In the genomic region with DNA sequence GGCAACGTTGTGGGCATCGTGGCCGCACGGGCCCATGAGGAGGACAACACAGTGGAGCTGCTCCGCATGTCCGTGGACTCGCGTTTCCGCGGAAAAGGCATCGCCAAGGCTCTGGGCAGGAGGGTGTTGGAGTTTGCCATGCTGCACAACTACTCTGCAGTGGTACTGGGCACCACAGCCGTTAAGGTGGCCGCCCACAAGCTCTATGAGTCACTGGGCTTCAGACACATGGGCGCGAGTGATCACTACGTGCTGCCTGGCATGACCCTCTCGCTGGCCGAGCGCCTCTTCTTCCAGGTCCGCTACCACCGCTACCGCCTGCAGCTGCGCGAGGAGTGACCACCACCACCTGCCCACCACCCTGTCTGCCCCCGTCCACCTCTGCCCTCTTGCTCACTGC, we compare ENCODE assay signal across 18 mouse cellular contexts. TPM values are rescaled to one million over a fixed set of nuclear protein-coding genes. Genes with fewer than 3 reads are reported as not detected.
DNase-seq lines count a peak whose midpoint lies in the region; ATAC-seq lines count a peak whose summit lies in the region.
"Had no signal": no experiment of that assay in that cellular context is flagged by ENCODE, and none has a peak within 500 bp of the region (broad histone marks: within the 10 kb centered on the region; RNA-seq: fewer than 3 reads in every experiment).

No protein-coding gene starts in this region.

- no peaks in the 10 kb centered on the region; the same call in 1 of the 2 replicates for H3K36me3 ChIP-seq in heart, embryonic 10.5 days
- H3K36me3 ChIP-seq in megakaryocyte, embryonic 14.5 days (replicated peaks; ENCODE audit: low read length): no peaks in the 10 kb centered on the region
- H3K36me3 ChIP-seq: embryonic facial prominence, embryonic 12.5 days; G1E had no signal

- H3K4me3 ChIP-seq in heart, embryonic 10.5 days: no peak overlapping the region
- H3K4me3 ChIP-seq in megakaryocyte, embryonic 14.5 days (replicated peaks): peak overlapping the region; percentile 46
- H3K4me3 ChIP-seq: embryonic facial prominence, embryonic 12.5 days; forebrain, embryonic 15.5 days had no signal

- H3K27ac ChIP-seq in heart, embryonic 10.5 days: no peak overlapping the region
- H3K27ac ChIP-seq: embryonic facial prominence, embryonic 12.5 days; forebrain, embryonic 15.5 days; hindbrain, embryonic 14.5 days had no signal

- DNase-seq in heart, embryonic 10.5 days (ENCODE audit: low spot score): peak; percentile 76
- DNase-seq in heart, postnatal 25 days (ENCODE audit: low spot score): no peak
- peak; percentile 64 for DNase-seq in brain, adult 2 months (ENCODE audit: low read depth, low spot score)
- no peak for DNase-seq in embryo, embryonic 11 days
- DNase-seq: adrenal gland, adult 8-10 months; cerebellum, adult 11-12 months; cerebellum, adult 9-11 months; gastrocnemius, postnatal 14 days; heart, postnatal 10 days; kidney, adult 11 months had no signal

- intact Hi-C loops in heart, postnatal 25 days (cut with DNase I): no loop called here

- no peaks in the 10 kb centered on the region for H3K9me3 ChIP-seq in heart, embryonic 10.5 days
- H3K9me3 ChIP-seq in megakaryocyte, embryonic 14.5 days: peaks cover under 1% of the 10 kb centered on the region; the same call in 1 of the 2 replicates
- H3K9me3 ChIP-seq: embryonic facial prominence, embryonic 12.5 days; forebrain, embryonic 15.5 days had no signal

- peaks cover 23% of the 10 kb centered on the region for H3K4me1 ChIP-seq in heart, embryonic 10.5 days
- peaks cover 30% of the 10 kb centered on the region for H3K4me1 ChIP-seq in megakaryocyte, embryonic 14.5 days

- peaks cover 62% of the 10 kb centered on the region for H3K27me3 ChIP-seq in heart, embryonic 10.5 days (ENCODE audit: insufficient read depth, poor library complexity, severe bottlenecking)
- peaks cover 98% of the 10 kb centered on the region for H3K27me3 ChIP-seq in megakaryocyte, embryonic 14.5 days (replicated peaks)
- H3K27me3 ChIP-seq: forebrain, embryonic 15.5 days had no signal

- WGBS in heart, embryonic 10.5 days: 94% methylated on average over 25 of the region's 25 CpGs

- ATAC-seq in megakaryocyte, adult 5-6 weeks (ENCODE audit: poor library complexity, severe bottlenecking): no peak
- ATAC-seq: forebrain, embryonic 15.5 days had no signal

RNA-seq across cellular contexts. Expression of gene Nat8l, which starts 5.0 kb away (rescaled TPM):
- polyA plus RNA-seq in heart, embryonic 10.5 days (2016; fragmentation: Nextera tagmentation; extraction: Ambion mirVana): 0.39 and 0.45 TPM in 2 replicates
- total RNA-seq in heart, postnatal 25 days (2021): 1 to 10 TPM; 1.1 TPM
- polyA plus RNA-seq in megakaryocyte, embryonic 14.5 days (2012; ENCODE audit: insufficient read depth, low replicate concordance): 0.57 and 1.3 TPM in 2 replicates
- 4.9 and 6.3 TPM in 2 replicates for total RNA-seq in megakaryocyte, adult 5-6 weeks (2015)
- 6.7 and 8.4 TPM in 2 replicates for total RNA-seq in megakaryocyte, adult 5-6 weeks (2017)
- total RNA-seq: G1E had no signal
- polyA plus RNA-seq: G1E had no signal

RNA-seq across cellular contexts. Expression of gene Gm1673, which starts 17.6 kb away (rescaled TPM):
- 82.7 and 88.8 TPM in 2 replicates for polyA plus RNA-seq in heart, embryonic 10.5 days (2016; fragmentation: Nextera tagmentation; extraction: Ambion mirVana)
- 1 to 10 TPM; 2.8 to 3.1 TPM for total RNA-seq in heart, postnatal 25 days (2021)
- 15.8 and 92.9 TPM in 2 replicates for polyA plus RNA-seq in megakaryocyte, embryonic 14.5 days (2012; ENCODE audit: insufficient read depth, low replicate concordance)
- total RNA-seq in megakaryocyte, adult 5-6 weeks (2015): 0.48 and 1.5 TPM in 2 replicates
- total RNA-seq in megakaryocyte, adult 5-6 weeks (2017): 2.0 and 3.8 TPM in 2 replicates
- total RNA-seq: G1E; gastrocnemius, adult 18-20 months; hematopoietic stem cell, adult 5-6 weeks had no signal
- polyA plus RNA-seq: G1E had no signal

Comparison
In these comparisons a context has a peak if more than half of its experiments do, and no peak if none do; other contexts are left out.
1. DNase-seq: peak in heart, embryonic 10.5 days (single experiment) and brain, adult 2 months (single experiment); none in heart, postnatal 25 days (single experiment) and embryo, embryonic 11 days (single experiment).